Mouse (Mus musculus): ENCODE results near the gene Tmem229a.

The Tmem229a gene

GRCm38 (mm10) chr6:24955946-24956585, at the start of gene Tmem229a:
Gene Tmem229a (minus strand): TSS chr6:24956297.
- peak; percentile 59 for DNase-seq (ENCODE audit: low spot score)

- DNase-seq (ENCODE audit: low spot score) = no peak
Measured at GRCm38 (mm10) chr6:24993754-24994153, 37.7 kb upstream of the Tmem229a start.

GRCm38 (mm10) chr6:24989836-24990235, 33.7 kb upstream of the Tmem229a start:
- DNase-seq (ENCODE audit: low spot score) = no peak

- no peak for DNase-seq (ENCODE audit: low spot score)
Measured at GRCm38 (mm10) chr6:24976176-24976575, 20.1 kb upstream of the Tmem229a start.

- no peak for DNase-seq (ENCODE audit: low spot score)
Measured at GRCm38 (mm10) chr6:24968471-24969223, 12.6 kb upstream of the Tmem229a start.

GRCm38 (mm10) chr6:24967726-24968125, 11.6 kb upstream of the Tmem229a start:
- DNase-seq (ENCODE audit: low spot score) = no peak

- DNase-seq (ENCODE audit: low spot score) = no peak
Measured at GRCm38 (mm10) chr6:24966010-24966682, 10.0 kb upstream of the Tmem229a start.

GRCm38 (mm10) chr6:24963754-24964153, 7.7 kb upstream of the Tmem229a start:
- no peak for DNase-seq (ENCODE audit: low spot score)

- no peak for DNase-seq (ENCODE audit: low spot score)
Measured at GRCm38 (mm10) chr6:24956586-24956973, 483 bp upstream of the Tmem229a start.

GRCm38 (mm10) chr6:24955131-24955945, 759 bp downstream of the Tmem229a start:
- DNase-seq (ENCODE audit: low spot score) = peak; percentile 29

GRCm38 (mm10) chr6:24954126-24954525, 2.0 kb downstream of the Tmem229a start:
- DNase-seq (ENCODE audit: low spot score) = no peak

GRCm38 (mm10) chr6:24952341-24952740, 3.8 kb downstream of the Tmem229a start:
- DNase-seq (ENCODE audit: low spot score) = no peak

GRCm38 (mm10) chr6:24950669-24951068, 5.4 kb downstream of the Tmem229a start:
- DNase-seq (ENCODE audit: low spot score) = no peak

- DNase-seq (ENCODE audit: low spot score) = no peak
Measured at GRCm38 (mm10) chr6:24925076-24925785, 30.9 kb downstream of the Tmem229a start.

- DNase-seq (ENCODE audit: low spot score) = no peak
Measured at GRCm38 (mm10) chr6:24913591-24913990, 42.5 kb downstream of the Tmem229a start.

- DNase-seq (ENCODE audit: low spot score) = no peak
Measured at GRCm38 (mm10) chr6:24910728-24911105, 45.4 kb downstream of the Tmem229a start.

- DNase-seq (ENCODE audit: low spot score) = no peak
Measured at GRCm38 (mm10) chr6:24910016-24910727, 45.9 kb downstream of the Tmem229a start.

GRCm38 (mm10) chr6:24907824-24908223, 48.3 kb downstream of the Tmem229a start:
- DNase-seq (ENCODE audit: low spot score) = no peak

- DNase-seq (ENCODE audit: low spot score) = no peak
Measured at GRCm38 (mm10) chr6:24905101-24905500, 51.0 kb downstream of the Tmem229a start.

All from layer of hippocampus, adult 9-10 months (tissue).